Mouse (Mus musculus): ENCODE data around the gene St3gal4.
"Not testable (repeated sequence)": the region's sequence is repeated elsewhere in the genome, so short reads cannot be mapped to it uniquely, and the experiment has no call there.

St3gal4 gene

DNA sequence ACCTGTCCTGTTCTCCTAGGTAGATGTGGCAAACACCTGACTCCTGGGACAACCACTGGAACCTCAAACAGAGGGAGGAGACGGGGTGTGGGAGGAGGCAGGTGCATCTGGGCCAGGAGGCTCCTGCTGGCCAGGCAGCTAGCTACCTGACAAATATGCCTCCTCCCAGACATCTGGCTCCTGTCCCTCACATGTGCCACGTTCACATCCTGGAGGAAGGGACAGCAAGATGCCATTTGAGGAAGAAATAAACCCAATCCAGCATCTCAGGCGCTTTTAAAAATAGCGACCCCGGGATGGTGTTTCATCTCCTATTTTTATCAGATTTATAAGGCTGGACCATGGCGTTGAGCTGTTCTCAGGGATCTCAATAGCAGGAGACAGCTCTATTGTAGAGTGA lies at the start of gene St3gal4:
St3gal4 (minus strand) TSS at position 101 of the 400 bp plus-strand sequence.
- no peak for DNase-seq (ENCODE audit: low read depth)

DNA sequence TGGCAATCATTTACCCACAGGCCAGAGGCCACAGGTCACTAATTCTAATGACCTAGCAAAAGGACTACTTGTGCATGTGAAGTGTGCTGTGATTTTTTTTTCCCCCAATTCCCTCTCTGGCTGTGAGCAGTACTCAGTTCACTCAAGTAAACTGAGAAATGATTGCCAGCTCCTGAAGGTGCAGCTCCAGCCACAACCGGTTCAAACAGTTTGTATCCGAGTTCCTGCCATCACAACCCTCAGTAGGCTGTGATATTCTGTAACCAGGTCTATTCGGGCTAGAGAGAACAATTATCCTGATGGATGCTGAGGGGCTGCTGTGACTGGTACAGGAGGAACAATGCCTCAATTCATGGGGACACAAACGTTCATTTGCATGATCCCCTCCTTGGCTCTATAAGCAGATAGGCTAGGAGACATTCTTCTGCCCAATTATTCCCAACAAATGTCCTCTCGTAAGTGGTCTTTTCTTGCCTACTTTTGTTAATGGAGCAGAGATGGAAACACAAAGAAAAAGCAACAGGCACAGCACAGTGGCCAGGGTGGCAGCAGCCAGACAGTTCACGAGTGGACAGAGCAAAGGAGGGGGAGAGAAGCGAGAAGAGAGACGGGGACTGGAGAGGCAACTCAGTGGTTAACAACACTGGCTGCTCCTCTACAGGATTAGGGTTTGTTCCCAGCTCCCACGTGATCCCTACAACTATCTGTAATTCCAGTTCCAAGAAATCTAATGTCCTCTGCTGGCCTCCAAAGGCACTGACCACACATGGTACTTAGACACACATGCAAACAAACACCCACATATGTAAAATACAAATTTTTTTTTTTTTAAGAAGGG lies 47.9 kb upstream of the St3gal4 start:
- no peak for DNase-seq (ENCODE audit: low read depth)

DNA sequence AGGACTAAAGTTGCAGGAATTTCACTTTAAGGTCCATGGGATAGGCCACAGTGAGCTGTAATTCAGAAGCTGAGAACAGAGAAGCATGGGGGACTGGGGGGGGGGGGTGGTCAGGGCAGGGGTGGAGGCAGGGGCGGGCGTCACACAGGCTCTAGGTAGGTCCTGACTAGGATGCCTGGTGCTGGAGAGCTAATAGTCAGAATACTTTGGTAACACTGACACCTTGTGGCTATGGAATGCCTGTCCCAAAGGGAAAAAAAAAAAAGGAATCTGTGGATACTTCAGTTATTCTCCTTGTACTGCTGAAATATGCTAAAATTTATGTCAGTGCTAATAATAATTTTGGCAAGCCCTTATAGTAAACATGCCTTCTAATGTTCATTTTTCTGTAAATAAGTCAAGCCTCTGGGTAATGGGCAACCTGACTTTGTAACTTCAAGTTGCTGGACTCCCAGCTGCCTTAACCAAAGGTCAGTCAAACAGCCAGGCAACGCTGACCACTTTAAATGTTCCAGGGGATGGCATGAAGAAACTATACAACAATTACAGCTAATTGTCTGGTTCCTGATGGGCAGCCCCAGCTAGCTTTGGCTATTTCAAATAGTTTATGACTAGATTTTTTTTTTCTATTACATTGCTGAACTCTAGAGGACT lies 47.2 kb upstream of the St3gal4 start:
- peak; percentile 24 for DNase-seq (ENCODE audit: low read depth)

- no peak for DNase-seq (ENCODE audit: low read depth)
Measured at GRCm38 (mm10) chr9:35164142-35164874, 45.2 kb upstream of the St3gal4 start.

- no peak for DNase-seq (ENCODE audit: low read depth)
Measured at GRCm38 (mm10) chr9:35163011-35163690, 44.1 kb upstream of the St3gal4 start.

DNA sequence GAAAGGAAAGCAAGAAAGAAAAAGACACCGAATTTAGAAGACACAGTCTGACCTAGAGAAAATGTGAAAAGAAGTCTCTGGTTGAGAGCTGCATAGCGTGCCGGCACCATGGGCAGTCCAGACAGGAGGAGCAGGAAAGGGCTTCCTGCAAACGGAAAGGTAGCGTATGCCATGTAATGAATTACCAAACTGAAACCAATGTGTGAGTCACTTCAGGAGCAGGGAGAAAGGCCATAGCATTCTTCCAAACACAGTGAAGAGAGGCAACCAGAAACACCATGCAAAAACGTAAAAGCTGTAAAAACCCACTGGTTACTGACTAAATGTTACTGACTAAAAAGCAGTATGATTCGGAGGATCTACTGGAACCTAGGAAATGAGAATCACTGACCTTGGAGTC lies 42.7 kb upstream of the St3gal4 start:
- no peak for DNase-seq (ENCODE audit: low read depth)

GRCm38 (mm10) chr9:35160662-35161061 lies 41.6 kb upstream of the St3gal4 start:
- DNase-seq (ENCODE audit: low read depth), result no peak

DNA sequence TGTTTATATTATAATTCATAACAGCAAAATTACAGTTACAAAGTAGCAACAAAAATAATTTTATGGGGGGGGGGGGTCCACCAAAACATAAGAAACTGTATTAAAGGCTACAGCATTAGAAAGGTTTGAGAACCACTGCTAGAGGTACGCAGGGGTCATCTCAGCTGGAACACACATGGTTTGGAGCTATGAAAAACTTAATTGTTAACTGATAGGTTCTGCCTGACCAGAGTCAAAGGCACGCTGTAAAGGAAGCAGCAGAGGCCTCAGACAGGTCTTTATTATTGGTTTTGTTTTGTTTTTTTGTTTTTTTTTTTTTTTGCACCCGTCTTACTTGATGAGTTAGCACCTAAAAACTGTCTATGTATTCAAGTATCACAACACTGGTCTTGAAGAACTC lies 39.4 kb upstream of the St3gal4 start:
- no peak for DNase-seq (ENCODE audit: low read depth)

- DNase-seq (ENCODE audit: low read depth), result no peak
Measured at GRCm38 (mm10) chr9:35156862-35157261, 37.8 kb upstream of the St3gal4 start.

DNA sequence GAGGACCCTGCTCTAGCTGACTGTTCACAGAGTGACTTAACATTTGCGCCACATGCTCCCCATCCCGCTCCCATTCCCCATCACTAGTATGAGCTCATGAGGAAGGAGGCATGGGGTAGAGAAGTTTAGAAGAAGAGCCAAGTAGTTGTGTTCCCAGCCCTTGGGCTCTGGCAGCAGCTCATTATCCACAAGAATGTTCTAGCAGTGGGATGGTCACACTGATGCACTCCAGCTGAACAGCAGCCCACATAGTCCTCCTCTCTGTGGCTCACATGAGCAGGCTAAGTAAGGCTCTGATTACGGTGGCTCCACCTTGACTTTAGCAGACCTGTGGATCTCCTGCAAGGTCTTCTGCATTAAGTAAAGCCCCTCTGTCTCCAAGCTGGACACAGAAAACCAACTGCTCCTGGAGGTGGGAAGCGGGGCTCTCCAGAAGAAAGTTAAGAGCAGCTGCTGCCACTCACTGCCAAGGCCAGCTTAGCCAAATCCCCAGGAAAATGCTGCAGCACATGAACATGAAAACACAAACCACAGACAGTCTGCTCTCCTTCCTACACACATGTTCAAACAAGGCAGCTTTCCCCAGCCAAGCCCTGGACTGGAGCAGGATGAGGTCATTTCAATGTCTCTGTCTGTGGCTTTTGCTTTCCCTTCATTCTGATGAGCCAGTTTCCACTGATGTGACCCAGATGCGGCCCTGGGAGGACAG lies 37.1 kb upstream of the St3gal4 start:
- DNase-seq (ENCODE audit: low read depth), result no peak

DNA sequence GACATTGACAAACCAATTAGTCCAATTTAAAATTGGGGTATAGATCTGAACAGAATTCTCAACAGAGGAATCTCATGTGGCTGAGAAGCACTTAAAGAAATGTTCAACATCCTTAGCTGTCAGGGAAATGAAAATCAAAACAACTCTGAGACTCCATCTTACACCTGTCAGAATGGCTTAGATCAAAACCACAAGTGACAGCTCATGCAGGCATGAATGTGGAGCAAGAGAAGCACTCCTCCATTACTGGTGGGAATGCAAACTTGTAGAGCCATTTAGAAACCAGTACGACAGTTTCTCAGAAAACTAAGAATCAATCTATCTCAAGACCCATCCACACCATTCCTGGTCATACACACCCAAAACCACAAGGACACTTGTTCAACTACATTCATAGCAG lies 33.9 kb upstream of the St3gal4 start:
- DNase-seq (ENCODE audit: low read depth), result no peak

GRCm38 (mm10) chr9:35148822-35149221 lies 29.8 kb upstream of the St3gal4 start:
- not testable (repeated sequence) for DNase-seq (ENCODE audit: low read depth)

DNA sequence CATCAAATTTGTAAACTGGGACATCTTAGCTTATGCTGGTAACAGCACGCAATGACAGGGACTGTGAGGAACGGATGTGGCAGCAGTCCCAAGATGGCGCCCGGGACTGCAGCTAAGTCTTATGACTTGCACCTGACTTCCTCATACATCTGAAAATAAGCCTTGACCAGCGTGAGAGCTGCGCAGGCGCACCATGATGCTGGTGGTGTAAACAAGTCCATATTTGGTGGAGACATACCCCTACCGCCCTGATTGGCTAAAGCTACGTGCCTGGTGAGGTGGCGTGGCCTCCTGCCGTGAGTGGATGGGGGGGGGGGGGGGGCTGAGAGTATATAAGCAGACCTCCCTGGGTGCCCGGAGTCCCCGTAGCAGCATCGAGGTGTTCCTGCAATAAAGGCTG lies 28.2 kb upstream of the St3gal4 start:
- DNase-seq (ENCODE audit: low read depth), result not testable (repeated sequence)

DNA sequence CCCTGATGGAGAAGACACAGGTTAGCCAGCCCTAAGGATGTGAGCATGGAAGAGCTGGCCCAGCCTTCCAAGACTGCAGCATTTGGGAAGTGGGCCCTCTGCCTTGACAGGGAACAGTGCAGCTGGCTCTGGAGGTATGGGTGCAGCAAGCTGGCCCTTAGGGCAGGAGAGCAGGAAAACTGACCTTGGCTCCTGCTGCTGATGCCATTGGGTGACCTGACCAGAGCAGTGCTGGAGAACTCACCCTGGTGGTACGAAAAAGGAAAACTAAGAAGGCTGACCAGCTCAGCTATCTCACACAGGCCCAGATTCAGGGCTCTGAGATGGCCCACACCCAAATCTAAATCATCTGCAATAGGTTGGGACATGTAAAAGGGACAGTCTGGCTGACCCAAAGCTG lies 26.8 kb upstream of the St3gal4 start:
- no peak for DNase-seq (ENCODE audit: low read depth)

GRCm38 (mm10) chr9:35145118-35145517 lies 26.1 kb upstream of the St3gal4 start:
- no peak for DNase-seq (ENCODE audit: low read depth)

DNA sequence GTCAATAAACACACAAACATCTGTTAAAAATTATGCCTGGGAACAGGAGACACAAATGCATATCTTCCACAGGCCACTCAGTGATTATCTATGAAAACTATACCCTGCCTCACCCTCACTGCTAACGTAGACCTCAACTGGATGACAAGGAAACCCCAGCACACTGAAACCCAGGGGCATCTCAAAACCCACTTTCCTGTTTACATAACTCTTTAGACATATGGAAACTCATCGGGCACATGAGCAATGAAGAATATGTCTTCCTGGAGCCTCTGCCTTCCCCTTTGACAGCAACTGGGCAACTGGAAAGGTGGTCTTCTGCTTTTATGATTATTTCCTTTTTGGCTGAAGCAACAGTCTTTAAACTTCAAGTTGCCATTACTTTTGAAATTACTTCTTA lies 23.2 kb upstream of the St3gal4 start:
- DNase-seq (ENCODE audit: low read depth), result no peak

GRCm38 (mm10) chr9:35139231-35139744 lies 20.2 kb upstream of the St3gal4 start:
- DNase-seq (ENCODE audit: low read depth), result no peak

DNA sequence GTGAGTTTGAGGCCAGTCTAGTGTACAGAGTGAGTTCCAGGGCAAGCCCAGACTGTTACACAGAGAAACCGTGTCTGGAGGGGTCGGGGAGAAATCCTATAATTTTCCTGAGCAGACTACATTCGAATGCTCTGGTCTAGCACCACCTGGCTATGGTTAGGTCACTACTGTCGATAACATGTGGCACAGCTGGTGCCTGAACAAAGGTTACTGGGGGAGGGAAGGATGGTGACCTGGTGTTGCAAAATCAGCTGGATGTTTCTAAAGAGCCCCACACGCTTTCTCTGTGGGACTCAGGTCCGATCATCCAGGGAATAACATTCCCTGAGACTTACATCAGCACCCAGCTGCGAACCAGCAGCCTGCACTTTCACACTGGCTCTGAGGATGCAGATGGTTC lies 19.0 kb upstream of the St3gal4 start:
- DNase-seq (ENCODE audit: low read depth), result no peak

GRCm38 (mm10) chr9:35135575-35135974 lies 16.5 kb upstream of the St3gal4 start:
- no peak for DNase-seq (ENCODE audit: low read depth)

- no peak for DNase-seq (ENCODE audit: low read depth)
Measured at GRCm38 (mm10) chr9:35131637-35132397, 12.7 kb upstream of the St3gal4 start.

DNA sequence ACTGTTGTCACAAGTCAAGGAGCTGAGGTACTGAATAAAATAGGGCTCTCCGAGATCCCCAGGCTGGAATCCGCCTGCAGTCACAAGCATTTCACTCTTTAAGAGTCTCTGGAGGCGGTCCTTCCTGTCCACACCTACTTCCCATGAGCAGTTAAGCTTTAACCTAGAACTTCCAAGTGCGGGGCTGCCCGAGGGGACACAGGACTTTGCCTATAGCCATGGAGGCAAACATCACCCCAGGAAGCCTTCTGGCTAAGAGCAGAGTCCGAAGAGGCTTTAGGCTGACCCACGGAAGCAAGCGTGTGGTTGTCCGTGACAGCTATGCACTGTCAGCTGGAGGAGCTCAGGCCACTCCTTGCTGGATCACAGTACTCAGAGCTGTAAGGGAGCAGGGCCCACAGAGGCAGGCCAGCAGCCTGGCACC lies 9.9 kb upstream of the St3gal4 start:
- no peak for DNase-seq (ENCODE audit: low read depth)
